In the genomic region with DNA sequence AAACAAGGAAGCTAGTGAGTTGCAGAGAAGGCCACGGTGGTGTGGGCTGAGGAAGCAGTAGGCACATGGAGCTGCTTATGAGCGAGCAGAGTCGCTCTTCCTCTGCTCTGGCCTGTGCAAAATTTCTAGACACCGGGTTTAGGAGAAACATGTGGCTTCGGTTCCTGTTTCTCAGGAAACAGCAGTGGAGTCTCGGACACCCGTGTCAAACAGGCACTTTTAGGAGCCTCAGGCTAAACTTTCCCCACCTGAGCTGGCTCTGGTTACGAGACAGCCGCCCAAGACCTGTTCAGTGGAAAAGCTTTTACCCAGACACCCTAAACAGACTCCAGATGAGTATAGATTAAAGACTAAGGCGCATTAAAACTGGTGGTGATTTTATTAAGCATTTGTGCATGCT, we compare ENCODE assay signal across 13 mouse cellular contexts. TPM values are rescaled to one million over a fixed set of nuclear protein-coding genes. Genes with fewer than 3 reads are reported as not detected.
DNase-seq lines count a peak whose midpoint lies in the region; ATAC-seq lines count a peak whose summit lies in the region.
"Had no signal": no experiment of that assay in that cellular context is flagged by ENCODE, and none has a peak within 500 bp of the region (broad histone marks: within the 10 kb centered on the region; RNA-seq: fewer than 3 reads in every experiment).

No protein-coding gene starts in this region.

- H3K36me3 ChIP-seq in kidney, embryonic 15.5 days, result no peaks in the 10 kb centered on the region
- no peaks in the 10 kb centered on the region for H3K36me3 ChIP-seq in neural tube, embryonic 13.5 days
- H3K36me3 ChIP-seq: embryonic facial prominence, embryonic 15.5 days; heart, embryonic 10.5 days; stomach, embryonic 15.5 days had no signal

- no peak overlapping the region for H3K4me2 ChIP-seq in kidney, embryonic 15.5 days
- H3K4me2 ChIP-seq in neural tube, embryonic 13.5 days, result no peak overlapping the region
- H3K4me2 ChIP-seq: embryonic facial prominence, embryonic 15.5 days; limb, embryonic 13.5 days; stomach, embryonic 15.5 days had no signal

- peak; percentile 12 for DNase-seq in kidney, adult 18-20 months
- no peak for DNase-seq in neural tube, embryonic 10.5 days (ENCODE audit: extremely low spot score, low spot score)
- peak; percentile 50 for DNase-seq in forelimb bud, embryonic 11.5 days (ENCODE audit: low read depth, low spot score)
- no peak for DNase-seq in lung, postnatal 36 days
- DNase-seq in lung, adult 18-20 months, result no peak

- no peak overlapping the region for H3K9ac ChIP-seq in kidney, embryonic 15.5 days
- no peak overlapping the region for H3K9ac ChIP-seq in neural tube, embryonic 13.5 days
- H3K9ac ChIP-seq: embryonic facial prominence, embryonic 15.5 days; limb, embryonic 13.5 days; stomach, embryonic 15.5 days had no signal

- 77% methylated on average over 10 of the region's 10 CpGs for WGBS in kidney, embryonic 15.5 days
- WGBS in neural tube, embryonic 13.5 days, result 76% methylated on average over 10 of the region's 10 CpGs

- no peak overlapping the region for H3K27ac ChIP-seq in kidney, embryonic 15.5 days
- peak overlapping the region; percentile 46; the same call in 1 of the 2 replicates for H3K27ac ChIP-seq in neural tube, embryonic 13.5 days (replicated peaks)
- H3K27ac ChIP-seq: embryonic facial prominence, embryonic 15.5 days; heart, embryonic 10.5 days; limb, embryonic 13.5 days; stomach, embryonic 15.5 days had no signal

- no peak overlapping the region for H3K4me3 ChIP-seq in kidney, embryonic 15.5 days (replicated peaks)
- H3K4me3 ChIP-seq in neural tube, embryonic 13.5 days, result no peak overlapping the region
- H3K4me3 ChIP-seq: embryonic facial prominence, embryonic 15.5 days; heart, embryonic 10.5 days; limb, embryonic 13.5 days; stomach, embryonic 15.5 days had no signal

- no peaks in the 10 kb centered on the region for H3K9me3 ChIP-seq in kidney, embryonic 15.5 days (replicated peaks)
- H3K9me3 ChIP-seq in neural tube, embryonic 13.5 days, result no peaks in the 10 kb centered on the region
- H3K9me3 ChIP-seq: embryonic facial prominence, embryonic 15.5 days; heart, embryonic 10.5 days; limb, embryonic 13.5 days; stomach, embryonic 15.5 days had no signal

- H3K4me1 ChIP-seq in kidney, embryonic 15.5 days, result 0 out of 2 replicates have a peak, but pooled peaks cover 5% of the 10 kb centered on the region
- peaks cover 33% of the 10 kb centered on the region for H3K4me1 ChIP-seq in neural tube, embryonic 13.5 days (replicated peaks)

- ATAC-seq in kidney, embryonic 15.5 days (replicated peaks; ENCODE audit: low FRiP score), result no peak
- no peak for ATAC-seq in neural tube, embryonic 13.5 days (ENCODE audit: low read depth)
- ATAC-seq: intestine, embryonic 16.5 days had no signal

- H3K27me3 ChIP-seq in kidney, embryonic 15.5 days, result no peaks in the 10 kb centered on the region
- no peaks in the 10 kb centered on the region for H3K27me3 ChIP-seq in neural tube, embryonic 13.5 days
- H3K27me3 ChIP-seq: embryonic facial prominence, embryonic 15.5 days; limb, embryonic 13.5 days; stomach, embryonic 15.5 days had no signal

RNA-seq across cellular contexts. Expression of a gene that starts 4.2 kb away (rescaled TPM):
- 56.0 and 56.8 TPM in 2 replicates for polyA plus RNA-seq in kidney, embryonic 15.5 days (2015; fragmentation: Nextera tagmentation; extraction: Ambion mirVana)
- polyA plus RNA-seq in neural tube, embryonic 13.5 days (2015; fragmentation: Nextera tagmentation; extraction: Ambion mirVana), result 57.0 and 62.7 TPM in 2 replicates

RNA-seq across cellular contexts. Expression of a gene that starts 4.5 kb away (rescaled TPM):
- polyA plus RNA-seq in kidney, embryonic 15.5 days (2015; fragmentation: Nextera tagmentation; extraction: Ambion mirVana), result 7.9 and 8.7 TPM in 2 replicates
- 2.3 and 2.8 TPM in 2 replicates for polyA plus RNA-seq in neural tube, embryonic 13.5 days (2015; fragmentation: Nextera tagmentation; extraction: Ambion mirVana)

RNA-seq across cellular contexts. Expression of a gene that starts 33.7 kb away (rescaled TPM):
- polyA plus RNA-seq in kidney, embryonic 15.5 days (2015; fragmentation: Nextera tagmentation; extraction: Ambion mirVana), result 7.4 and 9.0 TPM in 2 replicates
- 5.7 and 6.5 TPM in 2 replicates for polyA plus RNA-seq in neural tube, embryonic 13.5 days (2015; fragmentation: Nextera tagmentation; extraction: Ambion mirVana)

RNA-seq across cellular contexts. Expression of a gene that starts 47.9 kb away (rescaled TPM):
- polyA plus RNA-seq in kidney, embryonic 15.5 days (2015; fragmentation: Nextera tagmentation; extraction: Ambion mirVana), result 0.55 TPM in 1 of 2 replicates, not detected in the other
- polyA plus RNA-seq in neural tube, embryonic 13.5 days (2015; fragmentation: Nextera tagmentation; extraction: Ambion mirVana), result 6.8 and 8.7 TPM in 2 replicates
- polyA plus RNA-seq: liver, embryonic 16.5 days had no signal

Comparison
In these comparisons a context has a peak if more than half of its experiments do, and no peak if none do; other contexts are left out.
1. DNase-seq: peak in kidney, adult 18-20 months (single experiment) and forelimb bud, embryonic 11.5 days (single experiment); none in neural tube, embryonic 10.5 days (single experiment), lung, postnatal 36 days (single experiment) and lung, adult 18-20 months (0 of 2).